Mouse (Mus musculus): ENCODE results near the gene Ush2a. TPM values are rescaled to one million over a fixed set of nuclear protein-coding genes. Genes with fewer than 3 reads are reported as not detected.

Gene Ush2a
- polyA plus RNA-seq, 1 experiment from 2014 or later, result not detected

- no peak overlapping the region for H3K27ac ChIP-seq
- no peaks in the 10 kb centered on the region for H3K36me3 ChIP-seq (ENCODE audit: inconsistent target)
- 50% methylated on average over 1 of the region's 1 CpGs for WGBS (ENCODE audit: missing documents)
- H3K79me2 ChIP-seq (ENCODE audit: inconsistent target), result no peaks in the 10 kb centered on the region
- no peak overlapping the region for H3K4me3 ChIP-seq (ENCODE audit: inconsistent target)
Observed at GRCm38 (mm10) chr1:188543364-188543763, 281.5 kb downstream of the Ush2a start.

DNA sequence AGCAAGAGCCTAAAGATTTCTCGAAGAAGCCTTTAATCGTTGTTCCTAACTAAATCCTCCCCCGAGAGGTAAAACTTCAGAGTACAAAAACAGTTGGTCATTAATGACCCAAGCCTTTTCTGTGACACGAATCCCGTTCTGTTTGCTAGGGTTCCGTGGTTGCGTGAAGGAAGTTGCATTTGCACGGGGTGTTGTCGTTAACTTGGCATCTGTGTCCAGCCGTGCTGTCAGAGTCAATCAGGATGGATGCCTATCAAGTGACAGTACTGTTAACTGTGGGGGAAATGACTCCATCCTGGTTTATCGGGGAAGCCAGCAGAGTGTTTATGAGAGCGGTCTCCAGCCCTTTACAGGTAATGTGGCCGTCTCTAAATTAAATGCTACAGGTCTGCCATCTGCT, 287.9 kb downstream of the Ush2a start:
- no peaks in the 10 kb centered on the region for H3K79me2 ChIP-seq (ENCODE audit: inconsistent target)
- no peak overlapping the region for H3K27ac ChIP-seq
- no peaks in the 10 kb centered on the region for H3K36me3 ChIP-seq (ENCODE audit: inconsistent target)
- WGBS (ENCODE audit: missing documents), result 57% methylated on average over 13 of the region's 13 CpGs
- H3K4me3 ChIP-seq (ENCODE audit: inconsistent target), result no peak overlapping the region

DNA sequence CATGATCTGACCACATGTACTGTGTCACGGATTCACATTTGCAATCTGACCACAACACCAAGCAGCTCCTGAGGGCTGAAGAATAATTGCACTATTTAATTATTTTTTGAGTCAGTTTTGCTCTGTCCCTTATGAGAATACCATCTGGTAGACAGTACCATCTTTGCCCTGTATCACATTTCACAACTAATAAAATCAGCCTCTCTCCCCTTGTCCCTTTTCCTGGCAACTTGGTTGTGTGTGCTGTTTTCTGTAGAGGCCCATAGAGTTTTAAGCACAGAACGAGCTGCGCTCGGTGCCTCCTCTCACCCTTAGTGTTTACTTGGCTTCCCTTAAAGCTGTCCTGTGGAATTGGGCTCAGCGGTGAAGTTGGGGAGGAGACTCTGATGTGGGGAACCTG, 290.0 kb downstream of the Ush2a start:
- H3K36me3 ChIP-seq (ENCODE audit: inconsistent target), result no peaks in the 10 kb centered on the region
- H3K79me2 ChIP-seq (ENCODE audit: inconsistent target), result no peaks in the 10 kb centered on the region
- H3K27ac ChIP-seq, result no peak overlapping the region
- WGBS (ENCODE audit: missing documents), result 85% methylated on average over 5 of the region's 5 CpGs
- no peak overlapping the region for H3K4me3 ChIP-seq (ENCODE audit: inconsistent target)

- 7% methylated on average over 2 of the region's 2 CpGs for WGBS (ENCODE audit: missing documents)
- Histone ChIP-seq H3K36me3 (ENCODE audit: inconsistent target) (no peaks in the 10 kb centered on the region), H3K79me2 (ENCODE audit: inconsistent target) (no peaks in the 10 kb centered on the region), H3K4me3 (ENCODE audit: inconsistent target) (no peak overlapping the region), H3K27ac (no peak overlapping the region)
Observed at GRCm38 (mm10) chr1:188558911-188559310, 297.1 kb downstream of the Ush2a start.

DNA sequence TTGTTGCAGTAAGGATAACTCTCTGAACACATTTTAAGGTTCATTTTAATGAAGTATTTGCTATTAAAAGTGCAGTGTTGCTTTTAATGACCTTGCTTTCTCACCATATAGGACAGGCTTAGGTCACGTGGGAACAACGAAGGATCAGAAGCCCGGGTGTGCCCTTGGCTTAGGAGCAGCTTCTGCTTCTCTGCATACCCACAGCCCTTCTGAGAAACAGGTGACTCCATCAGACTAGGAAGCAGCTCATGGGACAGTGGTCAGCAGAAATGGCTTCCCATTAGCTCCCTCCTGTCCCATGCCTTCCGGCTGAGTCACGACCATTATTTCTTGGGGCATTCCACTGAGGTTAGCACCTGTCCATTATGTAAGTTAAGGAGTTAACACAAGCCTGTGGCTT, 304.4 kb downstream of the Ush2a start:
- no peaks in the 10 kb centered on the region for H3K36me3 ChIP-seq (ENCODE audit: inconsistent target)
- no peak overlapping the region for H3K4me3 ChIP-seq (ENCODE audit: inconsistent target)
- WGBS (ENCODE audit: missing documents), result 95% methylated on average over 5 of the region's 5 CpGs
- H3K27ac ChIP-seq, result no peak overlapping the region
- no peaks in the 10 kb centered on the region for H3K79me2 ChIP-seq (ENCODE audit: inconsistent target)

DNA sequence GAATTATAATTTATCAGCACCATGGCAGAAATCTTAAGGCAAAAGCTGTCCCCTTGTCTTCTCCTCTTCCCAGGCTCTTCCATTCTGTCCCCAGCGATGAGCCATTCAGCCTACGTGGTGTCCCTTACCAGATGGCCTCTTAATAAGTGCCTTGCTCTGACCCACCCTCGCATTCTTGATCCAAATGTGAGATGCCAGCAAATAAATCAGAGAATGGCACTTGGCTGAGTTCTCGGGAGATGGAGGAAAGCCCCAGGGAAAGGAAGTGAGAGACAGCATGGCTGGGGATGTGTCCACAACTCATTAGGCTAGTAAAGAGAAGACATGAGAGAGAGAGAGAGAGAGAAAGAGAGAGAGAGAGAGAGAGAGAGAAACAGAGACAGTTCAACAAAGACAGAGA, 305.7 kb downstream of the Ush2a start:
- Histone ChIP-seq H3K27ac (no peak overlapping the region), H3K36me3 (ENCODE audit: inconsistent target) (no peaks in the 10 kb centered on the region), H3K79me2 (ENCODE audit: inconsistent target) (no peaks in the 10 kb centered on the region), H3K4me3 (ENCODE audit: inconsistent target) (no peak overlapping the region)
- WGBS (ENCODE audit: missing documents), result 86% methylated on average over 4 of the region's 4 CpGs

DNA sequence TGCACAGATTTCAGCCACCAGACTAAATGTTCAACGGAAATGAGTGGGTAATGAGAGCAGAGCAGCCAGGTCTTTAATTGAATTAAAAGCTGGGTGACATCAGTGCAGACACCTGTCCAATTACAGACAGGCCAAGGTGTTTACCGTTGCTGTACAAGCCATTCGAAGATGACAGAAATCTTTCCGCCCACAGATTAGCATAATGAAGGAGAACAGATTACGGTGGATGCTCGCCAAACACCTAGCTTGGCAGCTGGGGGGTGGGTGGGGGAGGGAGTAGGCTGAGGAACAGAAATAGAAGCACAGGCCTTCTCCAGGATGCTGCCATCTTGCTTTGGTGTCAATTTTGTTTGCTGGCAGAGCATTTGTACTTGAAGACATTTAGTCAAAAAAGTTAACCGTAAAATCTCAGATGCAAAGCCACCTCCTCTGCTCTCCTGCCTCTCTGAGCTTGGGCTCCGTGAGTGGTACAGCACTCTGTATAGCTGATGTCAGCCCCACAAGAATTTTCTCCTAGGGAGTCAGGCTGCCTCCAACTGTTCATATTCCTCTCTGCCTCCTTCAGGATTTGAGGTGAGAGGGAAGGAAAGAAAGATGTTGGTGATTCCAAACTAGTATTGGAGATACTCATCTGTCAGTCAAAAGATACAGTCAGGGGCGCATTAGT, 306.6 kb downstream of the Ush2a start:
- 89% methylated on average over 9 of the region's 9 CpGs for WGBS (ENCODE audit: missing documents)
- no peak overlapping the region for H3K27ac ChIP-seq

DNA sequence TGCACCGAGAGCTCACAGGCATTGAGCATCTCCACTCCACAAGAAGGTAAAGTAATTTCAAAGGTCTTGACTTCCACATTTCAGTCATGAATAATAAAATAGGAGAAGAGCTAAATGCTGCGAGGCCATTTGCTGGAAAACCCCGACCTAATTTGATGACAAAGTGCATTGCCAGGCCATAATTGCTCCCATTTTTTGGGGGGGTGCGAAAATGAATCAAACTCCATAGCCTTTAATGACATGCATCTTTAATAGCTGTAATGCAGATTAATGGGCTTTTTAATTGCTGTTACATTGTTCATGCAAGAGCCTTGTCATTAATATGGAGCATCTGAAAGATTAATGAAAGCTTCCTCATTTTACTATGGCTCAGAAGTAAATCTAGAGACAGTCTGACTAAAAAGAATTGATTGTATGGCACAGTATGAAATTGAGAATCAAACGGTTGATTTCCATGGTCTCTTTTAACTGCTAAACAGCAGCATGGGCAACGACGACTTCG, 314.5 kb downstream of the Ush2a start:
- H3K27ac ChIP-seq, result no peak overlapping the region
- H3K4me3 ChIP-seq (ENCODE audit: inconsistent target), result no peak overlapping the region
- 87% methylated on average over 8 of the region's 8 CpGs for WGBS (ENCODE audit: missing documents)
- no peaks in the 10 kb centered on the region for H3K79me2 ChIP-seq (ENCODE audit: inconsistent target)
- no peaks in the 10 kb centered on the region for H3K36me3 ChIP-seq (ENCODE audit: inconsistent target)

More for the DNA sequence above, 306.6 kb downstream of the Ush2a start:
- no peak overlapping the region for H3K4me3 ChIP-seq (ENCODE audit: inconsistent target)
- H3K79me2 ChIP-seq (ENCODE audit: inconsistent target), result no peaks in the 10 kb centered on the region
- H3K36me3 ChIP-seq (ENCODE audit: inconsistent target), result no peaks in the 10 kb centered on the region

DNA sequence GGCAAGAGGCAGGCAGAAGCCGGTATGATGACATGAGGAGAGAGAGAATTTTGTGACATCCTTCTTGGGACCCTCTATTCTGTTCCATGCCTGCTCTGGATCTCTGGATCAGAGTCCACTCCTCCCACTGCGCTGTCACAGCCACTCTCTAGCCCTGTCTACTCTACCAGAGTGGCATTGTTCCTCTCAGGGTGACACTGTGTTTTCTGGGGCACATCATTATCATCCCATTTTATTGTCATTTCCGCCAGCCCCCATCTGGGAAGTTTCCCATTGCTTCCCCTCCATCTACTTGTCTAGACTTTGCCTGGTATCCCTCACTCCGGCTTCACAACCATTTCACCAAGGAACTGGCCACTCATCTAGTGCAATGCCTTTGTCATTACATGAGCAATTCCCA, 315.6 kb downstream of the Ush2a start:
- Histone ChIP-seq H3K79me2 (ENCODE audit: inconsistent target) (no peaks in the 10 kb centered on the region), H3K27ac (no peak overlapping the region), H3K4me3 (ENCODE audit: inconsistent target) (no peak overlapping the region), H3K36me3 (ENCODE audit: inconsistent target) (no peaks in the 10 kb centered on the region)
- 83% methylated on average over 4 of the region's 4 CpGs for WGBS (ENCODE audit: missing documents)

GRCm38 (mm10) chr1:188581136-188581535, 319.3 kb downstream of the Ush2a start:
- H3K4me3 ChIP-seq (ENCODE audit: inconsistent target), result no peak overlapping the region
- no peak overlapping the region for H3K27ac ChIP-seq
- H3K36me3 ChIP-seq (ENCODE audit: inconsistent target), result no peaks in the 10 kb centered on the region
- WGBS (ENCODE audit: missing documents), result 82% methylated on average over 4 of the region's 4 CpGs
- no peaks in the 10 kb centered on the region for H3K79me2 ChIP-seq (ENCODE audit: inconsistent target)

GRCm38 (mm10) chr1:188595251-188595650, 333.4 kb downstream of the Ush2a start:
- 79% methylated on average over 4 of the region's 4 CpGs for whole genome bisulfite sequencing (ENCODE audit: missing documents)
- no peaks in the 10 kb centered on the region for H3K36me3 ChIP-seq (ENCODE audit: inconsistent target)
- H3K79me2 ChIP-seq (ENCODE audit: inconsistent target), result no peaks in the 10 kb centered on the region
- no peak overlapping the region for H3K4me3 ChIP-seq (ENCODE audit: inconsistent target)
- H3K27ac ChIP-seq, result no peak overlapping the region

DNA sequence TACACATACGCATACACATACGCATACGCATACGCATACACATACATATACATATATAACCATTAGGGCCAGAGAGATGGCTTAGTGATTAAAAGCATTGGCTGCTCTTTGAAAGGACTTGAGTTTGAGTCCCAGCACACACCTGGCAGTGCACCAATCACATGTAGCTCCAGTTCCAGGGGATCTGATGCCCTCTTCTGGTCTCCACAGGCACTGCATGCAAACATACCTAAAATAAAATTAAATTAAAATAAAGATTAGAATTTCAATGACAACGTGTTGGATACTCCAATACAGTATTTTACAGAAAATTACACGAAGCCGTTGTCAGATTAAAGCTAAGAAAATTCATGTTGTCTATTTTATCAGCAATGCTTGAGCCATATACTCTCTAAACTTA, 336.2 kb downstream of the Ush2a start:
- 77% methylated on average over 7 of the region's 7 CpGs for WGBS (ENCODE audit: missing documents)
- no peaks in the 10 kb centered on the region for H3K36me3 ChIP-seq (ENCODE audit: inconsistent target)
- no peaks in the 10 kb centered on the region for H3K79me2 ChIP-seq (ENCODE audit: inconsistent target)
- no peak overlapping the region for H3K27ac ChIP-seq
- H3K4me3 ChIP-seq (ENCODE audit: inconsistent target), result no peak overlapping the region

DNA sequence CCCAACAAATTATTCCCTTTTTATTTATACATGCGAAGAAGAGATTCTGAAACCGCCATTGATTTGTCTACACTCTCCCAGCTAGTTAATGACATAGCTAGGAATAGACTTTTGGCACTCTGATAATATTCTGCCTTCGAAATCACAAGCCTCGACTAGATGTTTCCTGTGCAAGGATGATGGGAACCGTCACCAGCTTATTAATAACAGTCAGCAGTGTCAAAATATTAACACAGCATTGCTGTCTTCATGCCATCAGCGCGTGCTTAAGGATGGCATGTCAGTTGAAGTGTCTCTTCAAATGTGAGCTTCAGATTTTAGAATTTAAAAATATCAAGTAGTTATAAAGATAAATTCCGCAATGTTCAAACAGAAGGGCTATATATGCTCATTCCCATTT, 337.3 kb downstream of the Ush2a start:
- WGBS (ENCODE audit: missing documents), result 89% methylated on average over 7 of the region's 8 CpGs
- Histone ChIP-seq H3K36me3 (ENCODE audit: inconsistent target) (no peaks in the 10 kb centered on the region), H3K4me3 (ENCODE audit: inconsistent target) (no peak overlapping the region), H3K79me2 (ENCODE audit: inconsistent target) (no peaks in the 10 kb centered on the region), H3K27ac (no peak overlapping the region)

DNA sequence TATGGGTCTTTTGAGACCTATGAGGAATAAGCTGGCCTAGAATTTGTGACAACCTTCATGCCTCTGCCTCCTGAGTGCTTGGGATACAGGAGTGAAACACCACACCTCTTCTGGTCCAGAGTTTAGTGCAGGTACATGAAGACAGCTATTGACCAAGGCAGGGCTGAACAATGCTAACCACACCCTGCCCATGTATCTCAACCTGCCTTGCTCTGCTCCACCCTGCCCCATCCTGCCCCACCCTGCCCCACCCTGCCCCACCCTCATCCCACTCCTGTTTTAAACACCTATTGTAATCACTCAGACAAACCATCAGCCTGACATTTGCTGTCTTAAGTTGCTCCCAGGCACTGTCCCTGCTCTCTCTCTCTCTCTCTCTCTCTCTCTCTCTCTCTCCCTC, 344.6 kb downstream of the Ush2a start:
- no peaks in the 10 kb centered on the region for H3K79me2 ChIP-seq (ENCODE audit: inconsistent target)
- no peaks in the 10 kb centered on the region for H3K36me3 ChIP-seq (ENCODE audit: inconsistent target)
- no peak overlapping the region for H3K27ac ChIP-seq
- H3K4me3 ChIP-seq (ENCODE audit: inconsistent target), result no peak overlapping the region

GRCm38 (mm10) chr1:188616547-188616946, 354.7 kb downstream of the Ush2a start:
- Histone ChIP-seq H3K27ac (no peak overlapping the region), H3K79me2 (ENCODE audit: inconsistent target) (no peaks in the 10 kb centered on the region), H3K36me3 (ENCODE audit: inconsistent target) (no peaks in the 10 kb centered on the region), H3K4me3 (ENCODE audit: inconsistent target) (no peak overlapping the region)
- 78% methylated on average over 5 of the region's 5 CpGs for WGBS (ENCODE audit: missing documents)

DNA sequence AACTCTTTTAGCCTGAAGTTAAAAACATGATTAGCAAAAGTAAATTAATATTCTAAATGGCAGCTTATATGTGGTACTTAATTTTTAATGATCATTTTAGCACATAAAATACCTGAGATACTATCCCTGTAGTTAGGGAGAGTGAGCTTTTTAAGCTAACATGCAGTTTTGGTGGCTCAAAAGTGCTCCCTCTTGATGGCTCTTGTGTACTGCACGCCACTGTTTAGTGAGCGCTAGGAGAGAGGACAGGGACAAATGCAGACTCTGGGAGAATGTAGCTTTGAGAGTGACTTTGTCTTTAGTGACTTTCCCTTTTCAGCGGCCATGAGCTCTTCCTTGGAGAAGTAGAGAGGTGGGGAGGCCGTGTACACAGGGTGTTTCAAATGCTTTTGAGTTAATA, 371.9 kb downstream of the Ush2a start:
- H3K79me2 ChIP-seq (ENCODE audit: inconsistent target), result no peaks in the 10 kb centered on the region
- H3K27ac ChIP-seq, result no peak overlapping the region
- H3K36me3 ChIP-seq (ENCODE audit: inconsistent target), result no peaks in the 10 kb centered on the region
- no peak overlapping the region for H3K4me3 ChIP-seq (ENCODE audit: inconsistent target)
- 74% methylated on average over 4 of the region's 4 CpGs for WGBS (ENCODE audit: missing documents)

Measured in macrophage (primary cell).